Mouse (Mus musculus) brown adipose tissue, adult 24 weeks (tissue): ENCODE data around the gene B4galnt3. TPM values are rescaled to one million over a fixed set of nuclear protein-coding genes. Genes with fewer than 3 reads are reported as not detected.
"Not testable (repeated sequence)": the region's sequence is repeated elsewhere in the genome, so short reads cannot be mapped to it uniquely, and the experiment has no call there.

Experiments
- H3K27ac ChIP-seq: fragments of 200-500 bp; replicated peaks from 2 replicates; pipeline ENCODE4 v1.5.1; 2012; ENCODE audit warnings: low read depth, mild to moderate bottlenecking, low read length
- H3K4me1 ChIP-seq: fragments of 200-500 bp; 2 replicates; pipeline ENCODE4 v1.6.1; 2012; ENCODE audit warnings: low read length, mixed read lengths; ENCODE audit not compliant: control insufficient read depth, insufficient read depth, insufficient read length
- H3K4me3 ChIP-seq: fragments of 200-500 bp; 2 replicates; pipeline ENCODE4 v1.5.1; 2012; ENCODE audit warnings: low read depth, mild to moderate bottlenecking, low read length, moderate library complexity; ENCODE audit not compliant: insufficient read depth
- polyA plus RNA-seq: library from polyadenylated mRNA; stranded (reverse); fragments of >200 nt; gene quantifications from 2 replicates; pipeline ENCODE4 v1.2.4, GENCODE M21; 2012; ENCODE audit not compliant: missing spikeins, insufficient read depth, insufficient read length

Gene B4galnt3
- not detected in 2 replicates for polyA plus RNA-seq

- H3K4me1 ChIP-seq = no peaks in the 10 kb centered on the region
- peak within 1 kb of the TSS; percentile 55 for H3K4me3 ChIP-seq
- H3K27ac ChIP-seq = no peak within 1 kb of the TSS
These were observed at the start of gene B4galnt3, which contains the start of gene D330020A13Rik for GRCm38 (mm10) chr6:120294056-120294784. B4galnt3 (minus strand) TSS chr6:120294559. D330020A13Rik (plus strand) TSS chr6:120294364.

GRCm38 (mm10) chr6:120343992-120344391 lies 49.6 kb upstream of the B4galnt3 start:
- H3K27ac ChIP-seq = no peak overlapping the region
- H3K4me1 ChIP-seq = no peaks in the 10 kb centered on the region
- no peak overlapping the region for H3K4me3 ChIP-seq

DNA sequence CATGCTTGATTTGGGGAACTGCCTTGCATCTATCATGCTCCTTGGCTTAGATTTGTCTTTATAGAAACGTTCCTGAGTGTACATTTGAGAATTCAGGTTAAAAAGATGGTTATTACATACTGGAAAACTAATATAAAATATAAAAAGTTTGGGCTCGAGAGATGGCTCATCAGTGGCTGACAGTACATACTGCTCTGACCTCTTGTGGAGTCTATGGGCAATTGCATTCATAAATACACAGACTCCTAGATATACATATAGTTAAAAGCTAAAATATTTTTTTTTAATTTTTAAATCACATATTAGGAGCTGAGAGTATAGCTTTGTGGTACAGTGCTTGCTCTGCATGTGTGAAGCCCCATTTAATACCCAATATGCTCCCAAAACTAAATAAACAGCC lies 38.0 kb upstream of the B4galnt3 start:
- no peak overlapping the region for H3K27ac ChIP-seq
- no peak overlapping the region for H3K4me3 ChIP-seq
- H3K4me1 ChIP-seq = no peaks in the 10 kb centered on the region

- H3K4me1 ChIP-seq = no peaks in the 10 kb centered on the region
- no peak overlapping the region for H3K4me3 ChIP-seq
- H3K27ac ChIP-seq = no peak overlapping the region
These were observed 30.1 kb upstream of the B4galnt3 start for GRCm38 (mm10) chr6:120324295-120324927.

- H3K27ac ChIP-seq = no peak overlapping the region
- H3K4me3 ChIP-seq = no peak overlapping the region
- H3K4me1 ChIP-seq = no peaks in the 10 kb centered on the region
These were observed 26.0 kb upstream of the B4galnt3 start for GRCm38 (mm10) chr6:120320369-120320768.

DNA sequence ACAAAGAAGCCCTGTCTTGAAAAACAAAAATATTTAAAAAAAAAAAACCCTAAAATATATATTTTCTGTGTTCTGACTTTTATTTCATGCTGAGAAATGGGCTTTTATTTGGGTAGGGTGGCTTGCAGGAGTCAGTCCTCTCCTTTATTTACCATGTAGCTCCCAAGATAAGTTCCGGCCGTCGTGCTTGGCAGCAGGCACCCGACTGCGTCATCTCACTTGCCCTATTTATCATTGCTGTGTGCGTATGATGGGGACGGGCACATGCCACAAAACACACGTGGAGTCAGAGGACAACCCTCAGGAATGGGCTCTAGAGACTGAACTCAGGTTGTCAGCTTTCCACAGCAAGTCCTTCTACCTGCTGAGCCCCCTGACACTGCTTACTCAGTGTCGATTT lies 24.8 kb upstream of the B4galnt3 start:
- no peak overlapping the region for H3K4me3 ChIP-seq
- H3K27ac ChIP-seq = no peak overlapping the region
- no peaks in the 10 kb centered on the region for H3K4me1 ChIP-seq

DNA sequence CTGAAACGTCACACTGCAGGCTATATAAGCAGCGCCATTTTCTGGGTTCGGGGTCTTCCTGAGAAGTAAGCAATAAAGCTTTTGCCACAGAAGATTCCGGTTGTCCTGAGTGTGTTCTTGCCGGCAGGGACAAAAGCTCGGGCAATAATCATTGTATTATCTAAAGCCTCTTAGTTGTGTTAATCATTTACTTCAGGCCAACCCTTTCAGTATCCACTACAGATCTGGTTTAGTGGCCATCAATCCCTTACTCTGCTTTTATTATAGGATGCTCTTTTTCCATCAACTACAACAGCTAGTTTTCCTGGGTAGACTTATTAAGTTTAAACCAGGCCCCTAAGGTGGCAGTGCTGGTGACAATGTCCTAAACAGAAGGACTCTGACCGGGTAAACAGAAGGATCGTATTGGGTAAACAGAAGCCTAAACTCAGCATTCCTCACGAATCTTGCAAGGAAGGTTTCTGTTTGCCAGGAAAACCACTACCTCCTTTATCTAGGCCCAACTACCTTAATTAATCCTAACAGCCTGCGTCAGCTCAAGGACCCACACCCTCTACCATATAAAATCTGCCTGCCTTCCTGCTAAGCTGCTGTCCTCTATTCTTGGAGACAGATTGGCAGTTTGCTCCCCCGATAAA lies 24.1 kb upstream of the B4galnt3 start:
- no peak overlapping the region for H3K4me3 ChIP-seq
- no peaks in the 10 kb centered on the region for H3K4me1 ChIP-seq
- H3K27ac ChIP-seq = no peak overlapping the region

DNA sequence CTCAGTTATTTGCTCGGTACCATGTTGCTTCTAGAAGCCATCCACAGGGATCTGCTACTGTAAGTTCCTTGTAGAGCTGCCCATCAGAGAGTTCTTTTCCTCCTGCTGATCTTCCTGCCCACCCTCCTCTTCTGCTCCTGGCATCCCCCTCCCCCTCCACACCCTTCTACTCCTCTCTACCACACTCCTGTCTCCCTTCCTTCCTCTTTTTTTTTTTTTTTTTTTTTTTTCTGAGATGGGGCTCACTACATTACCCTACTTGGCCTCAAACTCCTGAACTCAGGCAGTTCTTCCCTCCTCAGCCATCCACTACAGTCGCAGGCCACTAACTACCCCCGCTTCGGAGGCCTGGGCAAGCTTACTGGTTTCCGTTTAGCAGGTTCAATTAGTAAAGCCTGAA lies 18.1 kb upstream of the B4galnt3 start:
- no peak overlapping the region for H3K4me3 ChIP-seq
- no peaks in the 10 kb centered on the region for H3K4me1 ChIP-seq
- H3K27ac ChIP-seq = no peak overlapping the region

DNA sequence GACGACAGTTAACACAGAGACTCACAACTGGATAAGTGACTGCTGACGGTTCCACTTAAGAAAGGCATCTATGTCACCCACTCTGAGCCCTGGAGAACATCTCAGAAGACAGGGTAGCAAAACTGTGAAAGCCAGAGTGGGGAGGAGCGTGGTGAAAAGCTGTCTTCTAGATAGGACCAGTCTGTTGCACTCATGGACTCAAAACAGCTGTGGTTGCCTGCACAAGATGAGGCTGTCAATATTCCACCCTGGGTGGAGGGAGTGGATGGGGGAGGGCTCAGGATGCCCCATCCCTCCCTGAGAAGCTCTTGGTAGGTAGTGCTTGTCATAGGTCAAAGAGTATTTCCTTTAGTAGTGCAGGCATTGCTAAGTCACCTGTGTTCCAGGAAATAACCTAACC lies 15.4 kb upstream of the B4galnt3 start:
- Histone ChIP-seq H3K27ac (no peak overlapping the region), H3K4me3 (no peak overlapping the region), H3K4me1 (no peaks in the 10 kb centered on the region)

GRCm38 (mm10) chr6:120309338-120309737 lies 15.0 kb upstream of the B4galnt3 start:
- H3K4me1 ChIP-seq = no peaks in the 10 kb centered on the region
- no peak overlapping the region for H3K4me3 ChIP-seq
- H3K27ac ChIP-seq = no peak overlapping the region

DNA sequence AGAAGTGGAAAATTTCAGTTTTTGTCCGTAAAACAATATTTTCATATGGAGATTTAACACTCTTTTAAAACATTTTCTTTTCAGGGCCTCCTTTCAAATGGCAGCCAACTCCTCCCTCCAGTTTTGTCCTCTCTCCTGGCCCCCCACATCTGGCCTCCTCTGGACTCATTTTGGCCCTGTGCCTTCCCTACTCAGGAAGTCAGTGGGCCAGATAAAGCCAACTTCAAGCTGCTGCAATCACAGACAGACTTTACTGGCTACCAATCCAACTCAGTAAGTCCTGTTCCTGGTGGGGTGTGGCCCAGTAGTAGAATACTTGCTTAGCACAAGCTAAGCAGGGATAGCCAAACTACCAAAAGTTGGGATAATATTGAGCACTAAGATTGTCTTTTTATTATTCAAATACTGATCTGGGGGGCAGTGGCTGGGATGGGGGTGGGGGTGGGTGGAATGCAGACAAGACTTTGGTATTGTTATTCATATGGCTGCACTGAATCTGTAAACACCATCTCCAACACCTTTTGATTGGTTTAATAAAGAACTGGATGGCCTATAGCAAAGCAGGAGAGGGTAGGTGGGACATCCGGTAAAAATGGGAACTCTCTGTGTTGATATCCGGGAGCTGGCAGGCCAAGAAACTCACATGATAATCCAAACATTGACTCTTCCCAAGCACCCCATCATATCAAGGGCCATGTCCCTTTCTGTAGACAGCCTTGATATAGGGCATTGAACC lies 12.7 kb upstream of the B4galnt3 start:
- H3K27ac ChIP-seq = no peak overlapping the region
- no peaks in the 10 kb centered on the region for H3K4me1 ChIP-seq
- H3K4me3 ChIP-seq = no peak overlapping the region

- Histone ChIP-seq H3K4me3 (no peak overlapping the region), H3K27ac (no peak overlapping the region), H3K4me1 (no peaks in the 10 kb centered on the region)
These were observed 8.5 kb upstream of the B4galnt3 start for GRCm38 (mm10) chr6:120302755-120303316.

DNA sequence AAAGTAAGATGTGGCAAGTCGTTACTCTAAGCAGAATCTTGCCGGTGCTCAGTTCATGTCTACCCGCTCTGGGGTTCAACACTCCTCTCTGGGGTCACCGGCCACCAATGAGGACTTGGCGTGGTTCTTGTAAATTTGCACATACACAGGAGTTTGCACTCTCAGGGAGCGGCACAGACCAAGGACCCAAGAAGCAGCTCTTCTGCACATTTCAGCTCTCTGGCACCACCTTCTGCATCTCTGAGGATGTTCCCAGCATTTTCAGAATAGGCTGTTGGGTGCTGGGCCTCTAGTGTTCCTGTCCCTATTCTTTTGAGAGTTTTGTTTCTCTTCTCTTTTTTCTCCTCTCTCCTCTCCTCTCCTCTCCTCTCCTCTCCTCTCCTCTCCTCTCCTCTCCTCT lies 6.8 kb upstream of the B4galnt3 start:
- H3K4me1 ChIP-seq = no peaks in the 10 kb centered on the region
- no peak overlapping the region for H3K27ac ChIP-seq
- H3K4me3 ChIP-seq = no peak overlapping the region

- not testable (repeated sequence) for H3K27ac ChIP-seq, H3K4me3 ChIP-seq, H3K4me1 ChIP-seq
These were observed 2.2 kb upstream of the B4galnt3 start for GRCm38 (mm10) chr6:120296589-120296988.

DNA sequence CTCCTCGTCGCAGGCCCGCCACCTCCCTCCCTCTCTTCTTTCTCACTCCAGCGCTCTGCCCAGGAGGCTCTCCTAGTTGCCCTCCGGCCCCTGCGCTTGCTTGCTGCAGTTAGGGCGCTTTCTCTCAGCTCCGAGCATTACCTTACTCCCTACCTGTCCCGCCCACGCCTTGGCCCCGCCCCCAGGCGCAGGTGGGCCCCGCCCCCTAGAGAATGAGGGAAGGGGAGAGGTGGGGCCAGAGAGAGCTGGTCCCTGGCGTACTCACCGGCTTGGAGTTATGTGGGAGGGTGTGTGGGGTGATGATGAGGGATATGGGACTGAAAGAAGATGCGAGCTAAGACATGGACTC lies 400 bp upstream of the B4galnt3 start:
- Histone ChIP-seq H3K4me1 (no peaks in the 10 kb centered on the region), H3K27ac (no peak overlapping the region), H3K4me3 (peak overlapping the region; percentile 55)
